Mouse (Mus musculus): ENCODE results near the gene Gm20716.

- TF ChIP-seq POLR2A (IDR thresholded peaks at IDR 0.05; ENCODE audit: borderline replicate concordance, extremely low read depth, insufficient read depth, insufficient read length, poor library complexity, severe bottlenecking) (no peak), CTCF (IDR thresholded peaks at IDR 0.05; ENCODE audit: borderline replicate concordance, extremely low read depth, insufficient read depth, insufficient read length) (no peak)
These were observed 84.7 kb downstream of the Gm20716 start for GRCm38 (mm10) chr2:168145437-168145836.

Measured in brain, embryonic 14.5 days (tissue).